Mouse (Mus musculus) G1E (cell line): ENCODE measurements around the gene Dus1l. TPM values are rescaled to one million over a fixed set of nuclear protein-coding genes. Genes with fewer than 3 reads are reported as not detected.

Source experiments
- ATAC-seq: 2 replicates; pipeline ENCODE4 v1.8.0; 2016; ENCODE audit warnings: mild to moderate bottlenecking; ENCODE audit not compliant: insufficient number of reproducible peaks, poor library complexity, low FRiP score, severe bottlenecking; ENCODE audit errors: extremely low read depth
- DNase-seq: peaks from one replicate; pipeline ENCODE4 v3.0.0; 2012; ENCODE audit warnings: low spot score
- H3K27me3 ChIP-seq: 2 replicates; pipeline ENCODE4 v1.6.1; 2012; ENCODE audit warnings: mild to moderate bottlenecking, low read length, inconsistent platforms; ENCODE audit not compliant: insufficient read depth
- H3K36me3 ChIP-seq: replicated peaks from 2 replicates; pipeline ENCODE3; 2012; ENCODE audit warnings: mild to moderate bottlenecking, inconsistent platforms
- H3K4me1 ChIP-seq: 2 replicates; pipeline ENCODE4 v1.6.1; 2012; ENCODE audit warnings: low read depth, low read length, inconsistent platforms, mixed read lengths; ENCODE audit not compliant: insufficient read depth
- H3K4me3 ChIP-seq: 2 replicates; pipeline ENCODE4 v1.5.1; 2012; ENCODE audit warnings: low read depth, mild to moderate bottlenecking, inconsistent platforms, low read length, moderate library complexity, mixed read lengths
- H3K9me3 ChIP-seq: replicated peaks from 2 replicates; pipeline ENCODE4 v1.6.1; 2012; ENCODE audit warnings: inconsistent platforms
- CTCF ChIP-seq: IDR thresholded peaks from 2 replicates; pipeline ENCODE4 v1.5.1; 2012; ENCODE audit warnings: low read depth, low read length, inconsistent platforms, mixed read lengths
- GATA1 ChIP-seq: IDR thresholded peaks from 2 replicates; pipeline ENCODE4 v1.6.1; 2012; ENCODE audit warnings: borderline replicate concordance, low read length, inconsistent platforms, mixed read lengths
- GATA2 ChIP-seq: IDR thresholded peaks from 2 replicates; pipeline ENCODE4 v1.6.1; 2012; ENCODE audit warnings: low read depth, low read length, inconsistent platforms, borderline replicate concordance
- POLR2AphosphoS5 ChIP-seq: IDR thresholded peaks from 2 replicates; pipeline ENCODE4 v1.6.1; 2012; ENCODE audit warnings: low read depth, low read length, inconsistent platforms; ENCODE audit not compliant: insufficient replicate concordance
- TAL1 ChIP-seq: conservative IDR thresholded peaks from 2 replicates; pipeline ENCODE4 v1.6.1; 2012; ENCODE audit warnings: low read depth, low read length, inconsistent platforms, mixed read lengths
- polyA plus RNA-seq: library from polyadenylated mRNA; stranded (reverse); fragments of >175 nt; gene quantifications from 2 replicates; pipeline ENCODE4 v1.2.3, GENCODE M21; 2012
- total RNA-seq, 2 experiments: library from RNA; stranded (forward) in 1 of 2; stranded (reverse) in 1 of 2; fragments of 200-1000 nt in 1 of 2; fragments of >200 nt in 1 of 2; fragmentation: Nextera tagmentation in 1 of 2; gene quantifications; 2 replicates each; pipeline ENCODE4 v1.2.3; 2014 to 2017

Dus1l gene
- total and polyA plus RNA-seq, 3 experiments, result 49.2 to 142 (median 67.4) TPM

GRCm38 (mm10) chr11:120804769-120805168 is 8.6 kb upstream of the Dus1l start:
- Histone ChIP-seq H3K27me3 (no peaks in the 10 kb centered on the region), H3K9me3 (no peaks in the 10 kb centered on the region), H3K4me3 (no peak overlapping the region), H3K36me3 (peaks cover 51% of the 10 kb centered on the region), H3K4me1 (peaks cover 22% of the 10 kb centered on the region)
- ATAC-seq (no peak), DNase-seq (no peak)
- TF ChIP-seq CTCF (no peak), POLR2AphosphoS5 (no peak), GATA1 (no peak), GATA2 (no peak), TAL1 (no peak)

- H3K9me3 ChIP-seq, result no peaks in the 10 kb centered on the region
- DNase-seq, result no peak
- peaks cover 46% of the 10 kb centered on the region for H3K36me3 ChIP-seq
- no peak for TF ChIP-seq TAL1
- TF ChIP-seq CTCF, result no peak
- no peak for TF ChIP-seq GATA2
- H3K4me1 ChIP-seq, result peaks cover 25% of the 10 kb centered on the region
- no peaks in the 10 kb centered on the region for H3K27me3 ChIP-seq
- ATAC-seq, result no peak
- no peak overlapping the region for H3K4me3 ChIP-seq
These were observed 8.1 kb upstream of the Dus1l start for GRCm38 (mm10) chr11:120804274-120804673.

GRCm38 (mm10) chr11:120800061-120800904 is 4.1 kb upstream of the Dus1l start:
- Histone ChIP-seq H3K4me3 (no peak overlapping the region), H3K36me3 (peaks cover 11% of the 10 kb centered on the region), H3K4me1 (peaks cover 25% of the 10 kb centered on the region), H3K9me3 (no peaks in the 10 kb centered on the region), H3K27me3 (0 out of 2 replicates have a peak, but pooled peaks cover 4% of the 10 kb centered on the region)
- peak; percentile 74 for DNase-seq
- TF ChIP-seq GATA1 (no peak), CTCF (peak; percentile 71)
- peak; percentile 48; the same call in 1 of the 2 replicates for ATAC-seq

GRCm38 (mm10) chr11:120799316-120799890 is 3.2 kb upstream of the Dus1l start:
- TF ChIP-seq POLR2AphosphoS5 (no peak), TAL1 (no peak), CTCF (no peak), GATA2 (no peak), GATA1 (no peak)

GRCm38 (mm10) chr11:120798244-120798643 is 2.0 kb upstream of the Dus1l start:
- H3K9me3 ChIP-seq, result no peaks in the 10 kb centered on the region
- no peak for TF ChIP-seq POLR2AphosphoS5
- no peak for TF ChIP-seq TAL1
- TF ChIP-seq GATA1, result no peak
- no peak for TF ChIP-seq CTCF
- TF ChIP-seq GATA2, result no peak
- H3K27me3 ChIP-seq, result 0 out of 2 replicates have a peak, but pooled peaks cover 4% of the 10 kb centered on the region
- peaks cover 45% of the 10 kb centered on the region for H3K4me1 ChIP-seq
- no peak overlapping the region for H3K4me3 ChIP-seq
- DNase-seq (no peak), ATAC-seq (no peak)
- H3K36me3 ChIP-seq, result peaks cover 25% of the 10 kb centered on the region

More at GRCm38 (mm10) chr11:120799316-120799890, 3.2 kb upstream of the Dus1l start:
- Histone ChIP-seq H3K36me3 (peaks cover 14% of the 10 kb centered on the region), H3K4me3 (no peak overlapping the region), H3K9me3 (no peaks in the 10 kb centered on the region), H3K4me1 (peaks cover 33% of the 10 kb centered on the region), H3K27me3 (0 out of 2 replicates have a peak, but pooled peaks cover 4% of the 10 kb centered on the region)
- DNase-seq, result no peak
- ATAC-seq, result no peak

GRCm38 (mm10) chr11:120796614-120796946 is 377 bp upstream of the Dus1l start:
- peak overlapping the region; percentile 99 for H3K4me3 ChIP-seq
- H3K9me3 ChIP-seq, result no peaks in the 10 kb centered on the region
- TF ChIP-seq POLR2AphosphoS5, result no peak
- no peak for TF ChIP-seq GATA1
- TF ChIP-seq CTCF, result no peak
- DNase-seq, result no peak
- H3K4me1 ChIP-seq, result peaks cover 62% of the 10 kb centered on the region
- peaks cover 42% of the 10 kb centered on the region for H3K36me3 ChIP-seq
- no peak for ATAC-seq
- H3K27me3 ChIP-seq, result 0 out of 2 replicates have a peak, but pooled peaks cover 4% of the 10 kb centered on the region

- peaks cover 71% of the 10 kb centered on the region for H3K4me1 ChIP-seq
- H3K36me3 ChIP-seq, result peaks cover 79% of the 10 kb centered on the region
- no peak for TF ChIP-seq CTCF
- no peak for TF ChIP-seq GATA1
- no peak for TF ChIP-seq POLR2AphosphoS5
- H3K27me3 ChIP-seq, result no peaks in the 10 kb centered on the region
- no peak for DNase-seq
- no peak for ATAC-seq
- H3K9me3 ChIP-seq, result no peaks in the 10 kb centered on the region
- no peak overlapping the region for H3K4me3 ChIP-seq
These were observed 3.6 kb downstream of the Dus1l start for GRCm38 (mm10) chr11:120792652-120793051.
